Mouse (Mus musculus) heart, postnatal 25 days (tissue): Measurements from ENCODE around the gene Mettl23. TPM values are rescaled to one million over a fixed set of nuclear protein-coding genes. Genes with fewer than 3 reads are reported as not detected.
"Not testable (repeated sequence)": the region's sequence is repeated elsewhere in the genome, so short reads cannot be mapped to it uniquely, and the experiment has no call there.

ENCODE experiments used
- DNase-seq: peaks from one replicate; pipeline ENCODE4 v3.0.0; 2022; ENCODE audit warnings: low spot score
- intact Hi-C: fragments of 180-260 bp; cut with DNase I; formaldehyde crosslinking; loops from one replicate; pipeline ENCODE4 v1.15.1; 2025
- total RNA-seq, 2 experiments: library from RNA; stranded (reverse); gene quantifications; 2 replicates each; pipeline ENCODE4 v1.2.3; 2021

Mettl23 gene
- total RNA-seq, 2 experiments from 2014 or later: 36.6 to 39.4 TPM

DNA sequence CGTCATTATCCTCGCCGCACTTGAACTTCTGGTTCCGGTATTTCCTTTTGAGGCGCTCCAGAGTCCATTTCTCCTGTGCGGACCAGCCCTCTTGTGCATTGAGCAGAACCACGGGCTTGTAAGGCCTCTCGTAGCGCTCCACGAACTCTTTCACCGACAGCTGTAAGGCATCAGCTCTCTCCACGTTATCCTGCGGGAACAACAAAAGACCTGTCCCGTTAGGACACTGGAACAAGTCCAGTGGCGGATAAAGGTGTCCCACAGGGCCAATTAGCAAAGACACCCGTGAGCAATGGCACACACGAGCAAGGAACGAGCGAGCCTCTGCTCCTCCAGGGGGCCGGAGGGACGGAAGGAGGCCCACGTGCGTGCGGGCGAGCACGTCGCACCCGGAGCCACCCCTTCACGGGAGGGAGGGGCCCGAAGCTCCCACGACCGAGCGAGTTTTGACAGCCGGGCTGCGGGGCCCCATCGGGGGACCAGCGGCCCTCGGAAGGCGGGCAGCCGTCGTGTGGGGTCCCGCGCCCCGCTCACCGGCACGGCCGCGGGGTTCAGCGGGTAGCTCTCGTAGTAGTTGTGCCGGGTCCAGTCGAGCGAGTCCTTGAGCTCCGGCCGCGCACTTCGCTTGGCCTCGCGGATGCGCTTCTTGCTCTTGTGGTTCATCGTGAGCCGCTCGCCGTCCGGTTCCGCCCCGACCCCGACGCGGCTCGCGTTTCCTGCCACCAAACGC is 382 bp upstream of the Mettl23 start:
- intact Hi-C loops: no loop called here
- peak; percentile 59 for DNase-seq

- intact Hi-C loops: no loop called here
- no peak for DNase-seq
Measured at GRCm38 (mm10) chr11:116846593-116847181, 3.6 kb downstream of the Mettl23 start.

DNA sequence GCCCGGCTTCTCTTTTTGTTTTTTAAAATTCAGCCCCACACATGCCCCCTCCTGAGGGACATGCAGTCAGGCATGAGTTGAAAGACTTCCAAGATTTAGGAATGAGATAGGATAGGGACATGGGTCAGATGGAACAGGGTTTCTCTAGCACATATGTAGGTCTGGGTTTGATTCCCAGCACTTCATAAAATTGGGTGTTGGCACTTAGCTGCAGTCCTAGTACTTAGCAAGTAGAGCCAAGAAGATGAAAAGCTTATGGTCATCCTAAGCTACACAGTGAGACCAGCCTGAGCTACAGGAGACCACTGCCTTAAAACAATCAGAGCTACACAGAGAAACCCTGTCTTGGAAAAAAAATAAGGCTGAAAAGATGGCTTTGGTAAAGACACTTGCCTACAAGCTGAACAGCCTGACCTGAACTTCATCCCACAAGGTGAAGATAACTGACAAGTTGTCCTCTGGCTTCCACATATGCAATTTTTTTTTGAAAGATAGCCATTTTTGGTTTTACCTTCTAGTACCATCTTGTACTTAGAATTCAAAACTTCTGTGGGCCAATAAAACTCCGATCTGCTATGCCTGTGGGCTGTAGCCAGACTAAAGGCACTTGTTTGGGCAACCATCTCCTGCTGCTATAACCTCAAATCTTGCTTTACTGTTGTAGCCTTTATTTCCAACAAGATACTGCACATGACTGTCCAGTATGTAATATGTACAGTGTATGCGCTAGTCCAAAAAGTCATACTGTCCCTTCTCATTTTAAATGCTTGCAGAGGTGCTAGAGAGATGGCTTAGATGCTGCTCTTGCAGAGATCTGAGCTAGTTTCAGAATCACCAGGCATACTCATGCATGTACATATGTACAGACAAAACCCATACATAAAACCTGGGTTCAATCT is 4.4 kb downstream of the Mettl23 start:
- intact Hi-C loops: no loop called here

GRCm38 (mm10) chr11:116848086-116848876 is 5.2 kb downstream of the Mettl23 start:
- intact Hi-C loops: no loop called here
- no peak for DNase-seq

More for the DNA sequence above, 4.4 kb downstream of the Mettl23 start:
- DNase-seq: no peak

GRCm38 (mm10) chr11:116848877-116849178 is 5.8 kb downstream of the Mettl23 start:
- intact Hi-C loops, DNase-seq: not testable (repeated sequence)

- intact Hi-C loops: no loop called here
- DNase-seq: no peak
Measured at GRCm38 (mm10) chr11:116849587-116849986, 6.5 kb downstream of the Mettl23 start.

DNA sequence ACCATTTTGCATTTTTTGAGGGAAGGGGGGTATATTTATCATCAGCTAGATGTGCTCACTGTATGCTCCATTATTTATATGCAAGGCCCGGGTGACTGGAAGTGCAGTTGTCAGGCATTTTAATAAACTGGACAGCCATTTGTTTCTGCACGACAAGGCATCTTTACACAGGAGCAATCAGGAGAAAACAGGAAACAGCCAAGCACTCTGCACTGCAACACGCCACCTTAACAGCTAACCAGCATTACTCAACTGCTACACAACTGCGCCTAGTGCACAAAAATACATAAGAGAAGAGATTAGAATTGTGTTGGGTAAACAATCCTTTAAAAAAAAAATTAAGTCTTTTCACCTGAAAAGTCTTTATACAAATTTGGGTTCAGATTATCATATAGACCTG is 7.0 kb downstream of the Mettl23 start:
- no peak for DNase-seq
- intact Hi-C loops: no loop called here

GRCm38 (mm10) chr11:116850833-116851477 is 7.9 kb downstream of the Mettl23 start:
- no peak for DNase-seq
- intact Hi-C loops: no loop called here

DNA sequence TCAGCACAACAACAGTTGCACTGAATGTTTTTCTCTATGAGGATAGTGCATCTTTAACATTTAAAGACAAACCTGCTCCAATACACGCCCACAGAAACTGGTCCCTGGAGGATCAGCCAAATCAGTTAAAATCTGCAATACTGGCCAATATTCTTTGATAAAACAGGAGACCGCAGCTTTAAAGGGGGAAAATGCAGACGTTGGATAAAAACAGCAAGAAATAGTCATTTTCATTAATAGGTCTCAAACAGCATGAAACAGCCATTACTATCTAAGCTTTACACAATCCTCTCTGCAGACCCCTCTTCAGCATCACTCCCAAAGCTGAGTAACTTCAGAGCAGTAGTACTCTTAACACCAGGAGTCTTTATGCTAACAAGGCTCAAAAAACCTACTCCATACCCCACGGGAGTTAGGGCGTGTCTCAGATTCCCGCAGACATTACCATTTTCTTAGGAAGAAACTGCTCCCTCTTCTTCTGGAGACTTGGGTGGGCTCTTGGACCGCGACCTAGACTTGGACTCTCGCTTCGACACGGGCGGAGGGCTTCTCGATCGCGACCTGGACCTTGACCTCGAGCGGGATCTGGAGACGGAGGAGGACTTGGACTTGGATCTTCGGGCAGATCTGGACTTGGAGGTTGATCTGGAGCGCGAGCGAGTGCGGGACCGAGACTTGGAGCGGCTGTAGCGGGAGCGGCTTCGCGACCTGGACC is 8.7 kb downstream of the Mettl23 start:
- intact Hi-C loops: no loop called here
- no peak for DNase-seq

GRCm38 (mm10) chr11:116852291-116852890 is 9.3 kb downstream of the Mettl23 start, which contains the start of gene Mfsd11:
Gene Mfsd11 (plus strand): TSS chr11:116852440.
- intact Hi-C loops: no loop called here

GRCm38 (mm10) chr11:116852891-116853511 is 9.9 kb downstream of the Mettl23 start, which contains the start of gene Srsf2:
Gene Srsf2 (minus strand): TSS chr11:116853094.
- DNase-seq: peak; percentile 95
- intact Hi-C loops: no loop called here

More at GRCm38 (mm10) chr11:116852291-116852890, 9.3 kb downstream of the Mettl23 start, which contains the start of gene Mfsd11:
- peak; percentile 71 for DNase-seq

DNA sequence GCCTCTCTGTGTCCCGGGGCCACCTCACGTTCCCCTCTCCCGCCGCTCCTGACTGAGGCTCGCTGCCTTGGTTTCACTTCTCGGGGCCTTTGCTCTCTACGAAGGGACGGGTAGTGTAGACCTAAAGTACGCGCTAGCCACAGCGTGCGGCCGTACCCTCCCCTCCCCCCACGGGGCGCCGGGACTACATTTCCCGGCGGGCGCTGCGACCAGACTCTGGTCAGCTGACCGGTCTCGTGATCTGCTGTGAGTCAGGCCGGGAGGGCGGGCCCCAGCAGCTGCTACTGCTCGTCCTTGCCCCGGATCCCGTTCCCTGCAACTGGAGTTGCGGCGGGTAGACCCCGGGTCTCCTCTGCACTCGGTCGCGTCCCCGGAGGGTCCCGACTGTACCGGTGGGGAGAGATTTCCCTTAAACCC is 10.4 kb downstream of the Mettl23 start:
- peak; percentile 93 for DNase-seq
- intact Hi-C loops: no loop called here

- intact Hi-C loops: no loop called here
- no peak for DNase-seq
Measured at GRCm38 (mm10) chr11:116854279-116854678, 11.2 kb downstream of the Mettl23 start.

GRCm38 (mm10) chr11:116857183-116857850 is 14.2 kb downstream of the Mettl23 start:
- no peak for DNase-seq
- intact Hi-C loops: no loop called here

DNA sequence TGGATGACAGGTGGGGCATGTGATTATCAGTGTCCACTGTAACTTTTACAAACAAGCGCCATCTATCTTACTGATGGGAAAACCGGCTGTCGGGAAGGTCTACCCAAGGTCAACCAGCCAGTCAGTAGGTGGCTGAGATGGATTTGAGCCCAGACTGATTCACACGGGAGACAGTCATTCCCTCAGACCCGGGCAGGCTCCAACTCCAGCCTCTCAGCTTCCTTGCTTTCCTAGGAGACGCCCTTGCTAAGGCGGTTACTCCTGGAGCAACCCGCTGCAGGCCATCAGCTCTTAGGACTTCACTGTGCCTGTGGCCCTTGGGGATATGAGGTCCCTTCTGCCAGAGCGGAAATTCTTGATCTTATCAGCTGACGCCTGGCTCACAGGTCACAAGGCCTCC is 21.4 kb downstream of the Mettl23 start:
- intact Hi-C loops: no loop called here
- DNase-seq: peak; percentile 7

GRCm38 (mm10) chr11:116865945-116866585 is 23.0 kb downstream of the Mettl23 start:
- intact Hi-C loops: no loop called here
- no peak for DNase-seq

DNA sequence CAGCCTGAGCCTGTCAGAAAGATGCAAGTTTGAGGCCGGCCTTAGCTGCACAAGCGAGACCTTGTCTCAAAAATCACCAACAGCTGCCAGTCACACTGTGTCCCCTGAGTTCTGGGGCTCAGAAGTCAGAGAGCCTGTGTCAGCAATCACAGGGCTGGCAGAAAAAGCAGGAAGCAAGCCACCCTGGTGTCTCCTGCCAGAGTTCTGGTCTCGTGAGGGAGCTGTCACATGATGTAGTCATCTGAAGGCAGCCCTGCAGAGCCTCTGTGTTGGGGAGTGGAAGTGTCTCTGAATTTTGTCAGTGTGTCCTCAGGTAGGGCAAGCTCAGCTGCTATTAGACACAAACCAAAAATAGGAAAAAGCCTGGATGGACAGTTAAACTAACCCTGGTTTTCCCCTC is 25.1 kb downstream of the Mettl23 start:
- intact Hi-C loops: no loop called here
- peak; percentile 35 for DNase-seq
